Mouse (Mus musculus): ENCODE measurements around the gene Tbcd. TPM values are rescaled to one million over a fixed set of nuclear protein-coding genes. Genes with fewer than 3 reads are reported as not detected.
"Not testable (repeated sequence)": the region's sequence is repeated elsewhere in the genome, so short reads cannot be mapped to it uniquely, and the experiment has no call there.

Gene Tbcd
- polyA plus RNA-seq, 1 experiment from 2014 or later = 29.8 TPM

DNA sequence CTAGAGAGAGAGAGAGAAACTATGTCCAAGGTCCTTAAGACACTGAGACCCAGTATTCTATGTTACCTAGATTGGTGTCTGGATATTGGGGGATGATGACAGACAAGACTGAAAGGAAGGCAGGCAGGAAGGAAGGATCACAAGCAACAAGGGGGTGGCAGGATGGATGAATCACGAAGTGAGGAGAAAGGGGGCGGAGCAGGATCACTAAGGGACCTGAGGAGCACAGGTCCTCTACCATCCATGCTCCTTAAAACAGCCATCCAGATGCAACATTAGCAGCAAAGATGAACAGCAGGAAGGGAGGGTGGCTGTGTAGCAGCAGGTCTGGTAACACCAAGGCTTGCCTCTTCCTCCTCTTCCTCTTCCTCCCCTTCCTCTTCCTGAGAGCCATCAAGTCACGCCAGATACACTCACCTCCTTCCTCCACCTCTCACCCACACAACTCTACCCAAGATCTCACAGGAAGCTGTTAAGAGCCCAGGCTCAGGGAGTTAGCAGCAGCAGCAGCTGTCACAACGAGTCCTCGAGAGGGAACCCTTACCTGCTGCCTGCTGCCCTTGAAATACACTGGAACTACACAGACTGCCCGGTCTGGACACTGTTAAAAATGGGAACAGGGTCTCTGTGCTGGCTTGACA lies 203.5 kb downstream of the Tbcd start:
- WGBS = 64% methylated on average over 6 of the region's 6 CpGs
- H3K27me3 ChIP-seq (ENCODE audit: insufficient read depth, low read length) = no peaks in the 10 kb centered on the region
- ATAC-seq (replicated peaks; ENCODE audit: low FRiP score, low read depth) = no peak

GRCm38 (mm10) chr11:121655807-121656511 lies 204.2 kb downstream of the Tbcd start:
- Histone ChIP-seq H3K9me3 (replicated peaks; ENCODE audit: low read length) (no peaks in the 10 kb centered on the region), H3K27me3 (ENCODE audit: insufficient read depth, low read length) (no peaks in the 10 kb centered on the region), H3K9ac (ENCODE audit: low read depth, low read length) (no peak overlapping the region), H3K4me3 (replicated peaks; ENCODE audit: low read depth, low read length) (no peak overlapping the region), H3K4me2 (ENCODE audit: low read length) (no peak overlapping the region), H3K36me3 (ENCODE audit: insufficient read depth, low read length) (no peaks in the 10 kb centered on the region), H3K27ac (no peak overlapping the region), H3K4me1 (replicated peaks; ENCODE audit: insufficient read depth, low read length) (no peaks in the 10 kb centered on the region)
- no peak for ATAC-seq (replicated peaks; ENCODE audit: low FRiP score, low read depth)
- DNase-seq (ENCODE audit: low spot score) = no peak
- WGBS = 80% methylated on average over 6 of the region's 6 CpGs
- TF ChIP-seq CTCF (IDR thresholded peaks at IDR 0.05; ENCODE audit: low read depth) = no peak

More for the DNA sequence above, 203.5 kb downstream of the Tbcd start:
- H3K4me3 ChIP-seq (replicated peaks; ENCODE audit: low read depth, low read length) = no peak overlapping the region
- H3K9me3 ChIP-seq (replicated peaks; ENCODE audit: low read length) = no peaks in the 10 kb centered on the region
- H3K4me1 ChIP-seq (replicated peaks; ENCODE audit: insufficient read depth, low read length) = no peaks in the 10 kb centered on the region
- H3K36me3 ChIP-seq (ENCODE audit: insufficient read depth, low read length) = no peaks in the 10 kb centered on the region
- DNase-seq (ENCODE audit: low spot score) = no peak
- H3K27ac ChIP-seq = no peak overlapping the region
- no peak overlapping the region for H3K9ac ChIP-seq (ENCODE audit: low read depth, low read length)
- no peak for TF ChIP-seq CTCF (IDR thresholded peaks at IDR 0.05; ENCODE audit: low read depth)
- no peak overlapping the region for H3K4me2 ChIP-seq (ENCODE audit: low read length)

DNA sequence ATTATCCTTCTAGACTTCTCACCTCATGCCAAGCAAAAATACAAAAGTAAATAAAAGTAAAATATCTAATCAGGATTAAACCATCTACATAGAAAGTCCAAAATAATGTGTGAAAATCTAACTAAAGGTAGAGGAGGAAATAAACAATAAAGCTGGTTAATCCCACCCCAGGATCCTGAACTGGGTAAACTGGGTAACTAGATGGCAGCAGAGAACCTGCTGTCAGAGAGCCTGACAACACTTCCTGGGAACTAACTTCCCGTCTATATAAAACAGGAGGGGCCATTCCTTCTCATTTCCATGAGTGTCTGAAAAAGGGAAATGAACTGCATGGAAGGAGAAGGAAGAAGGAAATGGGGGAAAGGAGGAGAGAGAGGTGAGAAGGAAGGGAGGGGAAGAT lies 206.4 kb downstream of the Tbcd start:
- H3K27me3 ChIP-seq (ENCODE audit: insufficient read depth, low read length) = no peaks in the 10 kb centered on the region
- peak; percentile 38; the same call in 1 of the 2 replicates for TF ChIP-seq CTCF (IDR thresholded peaks at IDR 0.05; ENCODE audit: low read depth)
- ATAC-seq (replicated peaks; ENCODE audit: low FRiP score, low read depth) (no peak), DNase-seq (ENCODE audit: low spot score) (no peak)
- no peaks in the 10 kb centered on the region for H3K4me1 ChIP-seq (replicated peaks; ENCODE audit: insufficient read depth, low read length)
- no peak overlapping the region for H3K4me2 ChIP-seq (ENCODE audit: low read length)
- no peaks in the 10 kb centered on the region for H3K9me3 ChIP-seq (replicated peaks; ENCODE audit: low read length)
- no peak overlapping the region for H3K4me3 ChIP-seq (replicated peaks; ENCODE audit: low read depth, low read length)
- 15% methylated on average over 1 of the region's 1 CpGs for WGBS
- H3K27ac ChIP-seq = no peak overlapping the region
- H3K36me3 ChIP-seq (ENCODE audit: insufficient read depth, low read length) = 0 out of 2 replicates have a peak, but pooled peaks cover 2% of the 10 kb centered on the region
- H3K9ac ChIP-seq (ENCODE audit: low read depth, low read length) = no peak overlapping the region

DNA sequence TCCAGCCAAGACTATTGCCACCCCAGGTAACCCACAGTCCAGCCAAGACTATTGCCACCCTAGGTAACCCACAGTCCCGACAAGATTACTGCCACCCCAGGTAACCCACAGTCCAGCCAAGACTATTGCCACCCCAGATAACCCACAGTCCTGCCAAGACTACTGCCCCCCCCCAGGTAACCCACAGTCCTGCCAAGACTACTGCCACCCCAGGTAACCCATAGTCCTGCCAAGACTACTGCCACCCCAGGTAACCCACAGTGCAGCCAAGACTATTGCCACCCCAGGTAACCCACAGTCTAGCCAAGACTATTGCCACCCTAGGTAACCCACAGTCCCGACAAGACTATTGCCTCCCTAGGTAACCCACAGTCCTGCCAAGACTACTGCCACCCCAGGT lies 208.9 kb downstream of the Tbcd start:
- not testable (repeated sequence) for H3K4me2 ChIP-seq (ENCODE audit: low read length); H3K4me3 ChIP-seq (replicated peaks; ENCODE audit: low read depth, low read length); H3K27ac ChIP-seq; H3K4me1 ChIP-seq (replicated peaks; ENCODE audit: insufficient read depth, low read length); H3K27me3 ChIP-seq (ENCODE audit: insufficient read depth, low read length); DNase-seq (ENCODE audit: low spot score); H3K36me3 ChIP-seq (ENCODE audit: insufficient read depth, low read length); H3K9me3 ChIP-seq (replicated peaks; ENCODE audit: low read length); H3K9ac ChIP-seq (ENCODE audit: low read depth, low read length); ATAC-seq (replicated peaks; ENCODE audit: low FRiP score, low read depth)
- WGBS = 92% methylated on average over 2 of the region's 2 CpGs

- Histone ChIP-seq H3K36me3 (ENCODE audit: insufficient read depth, low read length) (0 out of 2 replicates have a peak, but pooled peaks cover 8% of the 10 kb centered on the region), H3K27ac (no peak overlapping the region), H3K4me2 (ENCODE audit: low read length) (no peak overlapping the region), H3K4me1 (replicated peaks; ENCODE audit: insufficient read depth, low read length) (no peaks in the 10 kb centered on the region), H3K27me3 (ENCODE audit: insufficient read depth, low read length) (no peaks in the 10 kb centered on the region), H3K4me3 (replicated peaks; ENCODE audit: low read depth, low read length) (no peak overlapping the region), H3K9me3 (replicated peaks; ENCODE audit: low read length) (no peaks in the 10 kb centered on the region), H3K9ac (ENCODE audit: low read depth, low read length) (no peak overlapping the region)
- DNase-seq (ENCODE audit: low spot score) (no peak), ATAC-seq (replicated peaks; ENCODE audit: low FRiP score, low read depth) (no peak)
- 67% methylated on average over 2 of the region's 2 CpGs for WGBS
- TF ChIP-seq CTCF (IDR thresholded peaks at IDR 0.05; ENCODE audit: low read depth) = no peak
These were observed 209.4 kb downstream of the Tbcd start for GRCm38 (mm10) chr11:121661116-121661515.

Other genes with a start within 250 kb of the Tbcd start
- 8.4 and 8.9 TPM in 2 replicates for gene Hexdc, start 247.5 kb upstream of the Tbcd start, polyA plus RNA-seq (2015; fragmentation: Nextera tagmentation; extraction: Ambion mirVana)
- 37.9 and 38.1 TPM in 2 replicates for gene Ogfod3, start 247.2 kb upstream of the Tbcd start, polyA plus RNA-seq (2015; fragmentation: Nextera tagmentation; extraction: Ambion mirVana)
- 24.3 and 27.2 TPM in 2 replicates for gene Cybc1, start 222.6 kb upstream of the Tbcd start, polyA plus RNA-seq (2015; fragmentation: Nextera tagmentation; extraction: Ambion mirVana)
- 30.7 and 34.6 TPM in 2 replicates for gene Narf, start 214.7 kb upstream of the Tbcd start, polyA plus RNA-seq (2015; fragmentation: Nextera tagmentation; extraction: Ambion mirVana)
- 5.5 and 6.2 TPM in 2 replicates for gene Foxk2, start 192.0 kb upstream of the Tbcd start, polyA plus RNA-seq (2015; fragmentation: Nextera tagmentation; extraction: Ambion mirVana)
- gene Wdr45b, start 97.5 kb upstream of the Tbcd start, polyA plus RNA-seq (2015; fragmentation: Nextera tagmentation; extraction: Ambion mirVana) = 76.2 and 83.7 TPM in 2 replicates
- gene Rab40b, start 63.7 kb upstream of the Tbcd start, polyA plus RNA-seq (2015; fragmentation: Nextera tagmentation; extraction: Ambion mirVana) = 4.9 and 5.7 TPM in 2 replicates
- gene Fn3krp, start 30.5 kb upstream of the Tbcd start, polyA plus RNA-seq (2015; fragmentation: Nextera tagmentation; extraction: Ambion mirVana) = 10.1 and 10.3 TPM in 2 replicates
- 5.6 and 6.6 TPM in 2 replicates for gene Fn3k, start 17.0 kb upstream of the Tbcd start, polyA plus RNA-seq (2015; fragmentation: Nextera tagmentation; extraction: Ambion mirVana)
- 0.98 and 1.3 TPM in 2 replicates for gene Zfp750, start 67.4 kb downstream of the Tbcd start, polyA plus RNA-seq (2015; fragmentation: Nextera tagmentation; extraction: Ambion mirVana)
- gene B3gntl1, start 221.2 kb downstream of the Tbcd start, polyA plus RNA-seq (2015; fragmentation: Nextera tagmentation; extraction: Ambion mirVana) = 5.2 and 5.3 TPM in 2 replicates
- gene Metrnl, start 249.6 kb downstream of the Tbcd start, polyA plus RNA-seq (2015; fragmentation: Nextera tagmentation; extraction: Ambion mirVana) = 29.3 and 35.4 TPM in 2 replicates